Mouse (Mus musculus) embryonic facial prominence, embryonic 14.5 days (tissue): ENCODE results near the gene Flt3l. TPM values are rescaled to one million over a fixed set of nuclear protein-coding genes. Genes with fewer than 3 reads are reported as not detected.
A peak's percentile ranks its signal among the peaks of the same experiment; 100 is the strongest.

ENCODE experiments used
- ATAC-seq: fragments of 200-750 bp; cut with Nextera tagmentation; 2 replicates; pipeline ENCODE4 v1.8.0; 2017; ENCODE audit warnings: low read depth, moderate number of reproducible peaks, moderate TSS enrichment
- DNase-seq: peaks from one replicate; pipeline ENCODE4 v3.0.0-alpha.2; 2015; ENCODE audit warnings: low spot score
- H3K27ac ChIP-seq: fragments of 300-500 bp; sonication (generic); replicated peaks from 2 replicates; pipeline ENCODE4 v1.5.1; 2014; ENCODE audit warnings: low read depth, mild to moderate bottlenecking, low read length, moderate library complexity
- H3K27me3 ChIP-seq: fragments of 300-500 bp; sonication (generic); replicated peaks from 2 replicates; pipeline ENCODE4 v1.6.1; 2014; ENCODE audit warnings: low read length; ENCODE audit not compliant: control insufficient read depth, insufficient read depth
- H3K36me3 ChIP-seq: fragments of 300-500 bp; sonication (generic); 2 replicates; pipeline ENCODE4 v1.6.1; 2014; ENCODE audit warnings: low read length, mixed read lengths; ENCODE audit not compliant: control insufficient read depth, insufficient read depth
- H3K4me1 ChIP-seq: fragments of 300-500 bp; sonication (generic); 2 replicates; pipeline ENCODE4 v1.6.1; 2014; ENCODE audit warnings: antibody characterized with exemption, low read length; ENCODE audit not compliant: control insufficient read depth, insufficient read depth
- H3K4me2 ChIP-seq: fragments of 300-500 bp; sonication (generic); 2 replicates; pipeline ENCODE4 v1.6.1; 2014; ENCODE audit warnings: low read depth, mild to moderate bottlenecking, low read length, moderate library complexity, mixed read lengths
- H3K4me3 ChIP-seq: fragments of 300-500 bp; sonication (generic); 2 replicates; pipeline ENCODE4 v1.5.1; 2014; ENCODE audit warnings: low read depth, mild to moderate bottlenecking, low read length
- H3K9ac ChIP-seq: fragments of 300-500 bp; sonication (generic); 2 replicates; pipeline ENCODE4 v1.6.1; 2014; ENCODE audit warnings: low read depth, mild to moderate bottlenecking, low read length, moderate library complexity, mixed read lengths
- H3K9me3 ChIP-seq: fragments of 300-500 bp; sonication (generic); 2 replicates; pipeline ENCODE4 v1.6.1; 2016; ENCODE audit warnings: low read length; ENCODE audit not compliant: control insufficient read depth
- WGBS: fragments of 180-500 bp; shearing (Covaris S2); extraction: QIAGEN DNeasy Blood & Tissue Kit; methylation state at CpG from one replicate; pipeline ENCODE4 v1.1.7; 2014; 5-methylcytosine and 5-hydroxymethylcytosine counted together
- polyA plus RNA-seq: library from polyadenylated mRNA; unstranded; fragments of >200 nt; fragmentation: Nextera tagmentation; extraction: Ambion mirVana; gene quantifications from 2 replicates; pipeline ENCODE4 v1.2.1, GENCODE M21; 2014

The Flt3l gene
- 2.3 TPM in 2 replicates for polyA plus RNA-seq

DNA sequence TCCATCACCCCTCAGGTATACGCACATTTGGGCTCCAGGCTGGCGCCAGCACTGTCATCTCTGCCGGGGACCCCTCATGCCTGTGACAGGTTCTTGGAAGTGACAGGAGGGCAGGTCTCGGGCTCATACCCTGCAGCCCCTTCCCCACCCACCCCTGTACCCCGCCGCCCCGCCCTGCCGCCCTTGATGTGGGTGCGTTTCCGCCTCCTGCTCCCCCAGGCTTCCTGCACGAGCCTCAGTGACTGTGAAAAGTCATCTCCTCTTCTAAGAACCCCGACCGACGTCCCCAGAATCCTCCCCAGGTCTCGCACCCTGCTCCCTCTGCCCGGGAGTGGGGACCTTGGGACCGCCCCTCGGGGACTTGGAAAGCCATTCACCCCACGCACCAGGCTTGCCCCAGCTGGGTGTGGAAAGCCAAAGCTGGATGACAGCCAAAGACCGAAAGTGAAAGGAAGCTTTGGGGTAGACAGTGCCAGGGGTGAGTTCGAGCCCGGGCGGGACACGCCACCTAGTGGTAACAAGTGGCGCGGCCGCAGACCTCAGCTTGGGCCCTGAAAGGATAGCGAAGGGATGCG, at the start of gene Flt3l, which contains the start of gene Gm45713:
Flt3l (minus strand) TSS at position 440 of the 575 bp plus-strand sequence.
Gm45713 (minus strand) TSS at position 239 of the 575 bp plus-strand sequence.
- H3K4me3 ChIP-seq = peak within 1 kb of the TSS; percentile 44
- peak; percentile 93 for ATAC-seq
- 3% methylated on average over 25 of the region's 29 CpGs for WGBS

DNA sequence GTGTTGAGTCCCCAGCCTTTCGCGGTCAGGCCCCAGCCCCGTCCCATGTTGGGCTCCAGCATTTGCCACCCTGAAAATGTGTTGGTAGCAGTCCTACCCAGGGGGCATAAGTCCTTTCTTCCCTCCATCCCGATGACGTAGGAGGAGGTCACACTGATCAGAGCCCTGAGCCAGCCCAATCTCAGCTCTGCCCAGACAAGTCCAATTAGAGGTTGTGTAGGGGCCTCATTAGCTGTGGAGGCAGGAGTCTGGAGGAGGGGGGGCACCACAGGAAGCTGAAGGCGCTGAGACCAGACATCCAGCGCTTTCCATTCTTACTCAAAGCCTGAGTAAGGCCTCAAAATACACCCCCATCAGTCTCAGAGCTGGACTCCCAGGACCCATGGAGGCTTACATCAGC, 49.7 kb upstream of the Flt3l start:
- ATAC-seq = no peak
- no peak overlapping the region for H3K9ac ChIP-seq
- no peak overlapping the region for H3K27ac ChIP-seq
- 66% methylated on average over 7 of the region's 7 CpGs for WGBS
- no peak overlapping the region for H3K4me3 ChIP-seq
- no peaks in the 10 kb centered on the region for H3K9me3 ChIP-seq
- peaks cover 55% of the 10 kb centered on the region for H3K27me3 ChIP-seq
- no peak overlapping the region for H3K4me2 ChIP-seq
- no peak for DNase-seq
- 0 out of 2 replicates have a peak, but pooled peaks cover 4% of the 10 kb centered on the region for H3K4me1 ChIP-seq
- H3K36me3 ChIP-seq = no peaks in the 10 kb centered on the region

More for the DNA sequence above, at the start of gene Flt3l, which contains the start of gene Gm45713:
- DNase-seq = peak; percentile 92
- H3K4me2 ChIP-seq = peak within 1 kb of the TSS; percentile 59
- no peaks in the 10 kb centered on the region for H3K36me3 ChIP-seq
- no peaks in the 10 kb centered on the region for H3K27me3 ChIP-seq
- H3K9ac ChIP-seq = peak within 1 kb of the TSS; percentile 61
- no peaks in the 10 kb centered on the region for H3K9me3 ChIP-seq
- no peak within 1 kb of the TSS for H3K27ac ChIP-seq
- H3K4me1 ChIP-seq = peaks cover 4% of the 10 kb centered on the region; the same call in 1 of the 2 replicates

DNA sequence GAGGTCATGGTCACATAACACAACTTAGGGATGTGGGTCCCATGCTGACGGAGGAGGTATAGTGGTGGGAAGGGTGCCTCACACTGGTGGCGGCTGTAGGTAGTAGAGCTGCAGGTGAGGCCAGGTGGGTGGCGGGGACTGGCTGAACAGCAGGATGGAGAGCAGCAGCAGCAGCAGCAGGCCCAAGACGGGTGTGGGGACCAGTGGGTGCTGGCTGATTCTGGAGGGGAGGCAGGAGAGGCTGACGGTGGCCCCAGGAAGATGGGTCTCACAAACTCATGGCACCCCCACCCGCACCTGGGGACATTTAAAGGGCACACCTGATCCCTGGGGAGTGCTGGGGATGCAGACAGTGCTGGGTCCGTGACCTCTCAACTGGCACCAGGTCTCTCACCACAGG, 47.4 kb upstream of the Flt3l start:
- Histone ChIP-seq H3K9ac (no peak overlapping the region), H3K4me3 (no peak overlapping the region), H3K4me2 (no peak overlapping the region), H3K9me3 (no peaks in the 10 kb centered on the region), H3K36me3 (no peaks in the 10 kb centered on the region), H3K27ac (no peak overlapping the region), H3K27me3 (peaks cover 74% of the 10 kb centered on the region), H3K4me1 (0 out of 2 replicates have a peak, but pooled peaks cover 4% of the 10 kb centered on the region)
- WGBS = 71% methylated on average over 6 of the region's 7 CpGs
- no peak for DNase-seq
- ATAC-seq = no peak

DNA sequence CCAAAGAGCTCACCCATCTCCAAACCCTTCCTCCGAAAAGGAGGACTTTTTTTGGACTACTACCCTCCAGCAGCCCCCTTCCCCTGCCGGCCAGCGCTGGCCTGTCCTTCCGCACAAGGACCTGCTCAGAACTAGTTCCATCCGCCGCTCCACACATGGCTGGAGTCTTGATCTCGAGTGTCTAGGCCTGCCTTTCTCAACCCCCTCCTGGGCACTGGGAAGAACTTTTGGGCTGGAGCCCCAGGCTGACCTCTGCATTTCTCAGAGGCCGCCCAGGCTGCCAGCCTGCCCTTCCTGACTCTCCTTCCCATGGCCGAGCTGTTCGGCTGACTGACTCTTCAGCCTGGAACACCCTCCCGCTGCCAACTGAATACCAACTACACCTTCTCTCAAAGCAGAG, 46.4 kb upstream of the Flt3l start:
- Histone ChIP-seq H3K9ac (peak overlapping the region; percentile 30; the same call in 1 of the 2 replicates), H3K9me3 (no peaks in the 10 kb centered on the region), H3K4me3 (peak overlapping the region; percentile 30), H3K36me3 (no peaks in the 10 kb centered on the region), H3K4me2 (peak overlapping the region; percentile 59), H3K27ac (no peak overlapping the region), H3K4me1 (0 out of 2 replicates have a peak, but pooled peaks cover 4% of the 10 kb centered on the region), H3K27me3 (peaks cover 85% of the 10 kb centered on the region)
- WGBS = 11% methylated on average over 11 of the region's 11 CpGs
- ATAC-seq = no peak
- DNase-seq = no peak

DNA sequence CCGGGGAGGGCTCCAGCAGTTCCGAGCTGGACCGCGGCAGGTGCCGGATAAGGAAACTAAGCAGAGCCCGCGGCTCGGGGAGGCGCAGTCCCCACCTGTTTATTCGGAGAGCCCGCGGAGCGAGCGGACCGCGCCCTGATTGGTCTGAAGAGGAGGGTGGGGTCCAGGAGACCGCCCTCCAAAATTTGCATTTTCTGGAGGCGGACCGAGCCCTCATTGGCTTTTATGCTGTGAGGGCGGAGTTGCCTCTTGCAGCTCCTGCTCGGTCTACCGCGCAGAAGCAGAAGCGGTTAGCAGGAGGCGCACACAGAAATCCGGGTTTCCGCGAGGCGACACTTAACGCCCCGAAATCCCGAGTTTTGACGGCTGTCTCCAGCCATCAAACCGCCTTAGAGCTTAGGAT, 46.0 kb upstream of the Flt3l start:
- no peaks in the 10 kb centered on the region for H3K9me3 ChIP-seq
- no peaks in the 10 kb centered on the region for H3K36me3 ChIP-seq
- under 1% methylated on average over 34 of the region's 34 CpGs for WGBS
- H3K4me3 ChIP-seq = peak overlapping the region; percentile 30
- peak overlapping the region; percentile 59 for H3K4me2 ChIP-seq
- 0 out of 2 replicates have a peak, but pooled peaks cover 4% of the 10 kb centered on the region for H3K4me1 ChIP-seq
- peaks cover 89% of the 10 kb centered on the region for H3K27me3 ChIP-seq
- no peak overlapping the region for H3K27ac ChIP-seq
- peak; percentile 93 for ATAC-seq
- peak overlapping the region; percentile 30; the same call in 1 of the 2 replicates for H3K9ac ChIP-seq
- DNase-seq = peak; percentile 96

DNA sequence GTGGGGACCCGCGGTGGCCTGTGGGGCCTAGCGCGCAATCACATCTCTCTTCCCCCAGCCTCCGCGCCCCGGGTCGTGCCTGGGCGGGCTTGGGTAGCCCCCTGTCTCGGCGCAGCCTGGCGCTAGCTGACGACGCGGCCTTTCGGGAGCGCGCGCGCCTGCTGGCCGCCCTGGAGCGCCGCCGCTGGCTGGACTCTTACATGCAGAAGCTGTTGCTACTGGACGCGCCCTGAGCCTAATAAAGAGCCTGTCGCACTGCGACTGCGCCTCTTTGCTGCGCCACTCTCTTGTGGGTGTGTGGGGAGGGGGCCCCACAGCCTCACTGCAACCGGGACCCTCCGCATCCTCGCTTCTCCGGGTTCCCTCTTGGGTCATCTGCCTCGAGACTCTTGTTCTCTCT, 45.3 kb upstream of the Flt3l start:
- Histone ChIP-seq H3K4me1 (0 out of 2 replicates have a peak, but pooled peaks cover 4% of the 10 kb centered on the region), H3K9me3 (no peaks in the 10 kb centered on the region), H3K27ac (no peak overlapping the region), H3K9ac (no peak overlapping the region), H3K4me3 (peak overlapping the region; percentile 30), H3K4me2 (0 out of 2 replicates have a peak overlapping the region, but pooled peaks have one; percentile 12), H3K36me3 (no peaks in the 10 kb centered on the region), H3K27me3 (peaks cover 92% of the 10 kb centered on the region)
- WGBS = 6% methylated on average over 9 of the region's 35 CpGs
- DNase-seq = no peak
- no peak for ATAC-seq

DNA sequence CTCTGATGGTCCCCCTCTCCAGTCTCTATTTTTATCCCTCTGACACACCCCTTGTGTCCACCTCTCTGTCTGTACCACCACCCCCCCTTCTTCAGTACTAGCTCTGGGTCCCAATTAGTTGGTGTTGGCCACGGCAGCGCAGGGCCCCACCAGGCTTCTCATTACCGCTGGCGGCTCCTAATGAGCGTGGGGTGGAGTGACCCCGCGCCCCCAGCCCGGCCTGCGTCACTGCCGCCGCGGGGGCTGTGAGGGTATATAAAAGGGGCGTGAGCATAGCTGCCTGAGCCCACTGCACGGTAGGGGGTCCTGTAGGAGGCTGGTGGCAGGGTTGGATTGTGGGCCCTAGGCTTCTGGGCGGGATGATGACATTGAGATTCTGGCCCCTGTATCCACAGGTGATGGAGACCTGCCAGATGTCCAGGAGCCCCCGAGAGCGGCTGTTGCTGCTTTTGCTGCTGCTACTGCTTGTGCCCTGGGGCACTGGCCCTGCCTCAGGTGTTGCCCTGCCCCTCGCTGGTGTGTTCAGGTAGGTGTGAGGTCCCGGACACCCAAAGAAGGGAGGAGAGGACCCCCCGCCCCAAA, 44.8 kb upstream of the Flt3l start, which contains the start of gene Pth2:
Pth2 (plus strand) TSS at position 100 of the 582 bp plus-strand sequence.
- Histone ChIP-seq H3K27ac (no peak within 1 kb of the TSS), H3K27me3 (peaks cover 92% of the 10 kb centered on the region), H3K9ac (no peak within 1 kb of the TSS), H3K4me1 (0 out of 2 replicates have a peak, but pooled peaks cover 4% of the 10 kb centered on the region), H3K4me3 (peak within 1 kb of the TSS; percentile 30), H3K36me3 (no peaks in the 10 kb centered on the region), H3K4me2 (0 out of 2 replicates have a peak within 1 kb of the TSS, but pooled peaks have one; percentile 12), H3K9me3 (no peaks in the 10 kb centered on the region)
- ATAC-seq (no peak), DNase-seq (no peak)
- WGBS = 15% methylated on average over 18 of the region's 20 CpGs

DNA sequence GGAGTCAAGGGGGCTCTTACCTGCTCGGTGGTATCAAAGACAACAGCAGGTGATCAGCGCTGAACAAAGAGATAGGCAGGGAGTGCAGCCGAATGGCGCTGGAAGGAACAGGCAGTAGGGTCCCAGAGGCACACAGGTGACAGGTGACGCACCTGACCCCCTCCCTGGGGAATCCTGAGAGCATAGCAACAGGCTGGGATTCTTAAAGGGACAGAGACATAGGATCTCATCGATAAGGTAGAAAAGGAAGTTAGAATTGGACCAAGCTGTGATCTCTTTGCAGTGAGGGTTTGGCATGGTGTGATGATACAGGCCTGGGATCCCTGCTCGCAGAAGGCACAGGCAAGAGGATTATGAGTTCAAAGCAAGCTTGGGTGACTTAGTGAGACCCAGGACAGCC, 43.2 kb upstream of the Flt3l start, which contains the start of gene Gfy:
Gfy (minus strand) TSS at position 101 of the 400 bp plus-strand sequence.
- DNase-seq = no peak
- Histone ChIP-seq H3K9me3 (no peaks in the 10 kb centered on the region), H3K9ac (no peak within 1 kb of the TSS), H3K4me3 (no peak within 1 kb of the TSS), H3K4me1 (0 out of 2 replicates have a peak, but pooled peaks cover 4% of the 10 kb centered on the region), H3K27me3 (peaks cover 100% of the 10 kb centered on the region), H3K4me2 (no peak within 1 kb of the TSS), H3K27ac (no peak within 1 kb of the TSS), H3K36me3 (no peaks in the 10 kb centered on the region)
- 29% methylated on average over 7 of the region's 7 CpGs for WGBS
- 0 out of 2 replicates have a peak, but pooled peaks have one; percentile 15 for ATAC-seq
